9 mouse cellular contexts compared by ENCODE assay signal in genomic region chr1:84697136-84697535, GRCm38 (mm10). TPM values are rescaled to one million over a fixed set of nuclear protein-coding genes. Genes with fewer than 3 reads are reported as not detected.
DNase-seq lines count a peak whose midpoint lies in the region; ATAC-seq and TF ChIP-seq lines count a peak whose summit lies in the region.
"Had no signal": no experiment of that assay in that cellular context is flagged by ENCODE, and none has a peak within 500 bp of the region (broad histone marks: within the 10 kb centered on the region; RNA-seq: fewer than 3 reads in every experiment).

No protein-coding gene starts in this region.

- intact Hi-C loops in heart, adult 2 months (cut with DNase I): no loop called here
- intact Hi-C loops in heart, postnatal 25 days (cut with DNase I): no loop called here
- intact Hi-C loops in left cerebral cortex, postnatal 10 days (cut with DNase I): loop anchor here (5.0 to 10.0 kb wide), 7 partner anchors 72 to 970 kb away; no protein-coding TSS in a partner anchor

- no peak for DNase-seq in heart, adult 2 months
- no peak for DNase-seq in heart, postnatal 25 days (ENCODE audit: low spot score)
- peak; percentile 9 for DNase-seq in Muller cell, postnatal 12 days (ENCODE audit: inconsistent ontology term)
- peak; percentile 66 to 78 for DNase-seq in cerebellum, adult 2 months
- peak; percentile 66 to 75 for DNase-seq in left cerebral cortex, postnatal 10 days (ENCODE audit: extremely low spot score in 1 of 2, low spot score in 2 of 2)

- no peak overlapping the region for H3K4me3 ChIP-seq in heart, adult 2 months
- no peak overlapping the region for H3K4me3 ChIP-seq in cerebellum, adult 2 months (replicated peaks; ENCODE audit: insufficient read depth, low read depth, low read length)
- H3K4me3 ChIP-seq in neural tube, embryonic 13.5 days: no peak overlapping the region
- no peak overlapping the region for H3K4me3 ChIP-seq in heart, embryonic 12.5 days
- H3K4me3 ChIP-seq: limb, embryonic 13.5 days had no signal

- no peak for TF ChIP-seq POLR2A in heart, adult 2 months (IDR thresholded peaks at IDR 0.05; ENCODE audit: insufficient read depth, low read depth, low read length)
- TF ChIP-seq POLR2A in cerebellum, adult 2 months (IDR thresholded peaks at IDR 0.05; ENCODE audit: borderline replicate concordance, insufficient read depth, low read length): no peak

- 5% methylated on average over 2 of the region's 2 CpGs for WGBS in heart, adult 2 months
- 0% methylated on average over 2 of the region's 2 CpGs for WGBS in cerebellum, adult 2 months
- WGBS in neural tube, embryonic 13.5 days: 1% methylated on average over 2 of the region's 2 CpGs
- WGBS in heart, embryonic 12.5 days: 5% methylated on average over 2 of the region's 2 CpGs

- H3K9me3 ChIP-seq in neural tube, embryonic 13.5 days: no peaks in the 10 kb centered on the region
- 0 out of 2 replicates have a peak, but pooled peaks cover 2% of the 10 kb centered on the region for H3K9me3 ChIP-seq in heart, embryonic 12.5 days (replicated peaks)
- H3K9me3 ChIP-seq: limb, embryonic 13.5 days had no signal

- no peak for TF ChIP-seq EP300 in heart, adult 2 months (IDR thresholded peaks at IDR 0.05; ENCODE audit: insufficient read depth, low read depth, low read length)

- H3K27ac ChIP-seq in heart, adult 2 months: no peak overlapping the region
- H3K27ac ChIP-seq in cerebellum, adult 2 months (ENCODE audit: insufficient read depth, low read length): no peak overlapping the region
- no peak overlapping the region for H3K27ac ChIP-seq in neural tube, embryonic 13.5 days (replicated peaks)
- H3K27ac ChIP-seq in heart, embryonic 12.5 days (ENCODE audit: poor library complexity, severe bottlenecking): no peak overlapping the region
- H3K27ac ChIP-seq: limb, embryonic 13.5 days had no signal

- H3K4me2 ChIP-seq in neural tube, embryonic 13.5 days: 0 out of 2 replicates have a peak overlapping the region, but pooled peaks have one; percentile 78
- H3K4me2 ChIP-seq in heart, embryonic 12.5 days: no peak overlapping the region
- H3K4me2 ChIP-seq: limb, embryonic 13.5 days had no signal

- H3K9ac ChIP-seq in heart, adult 2 months (ENCODE audit: low read depth, low read length): no peak overlapping the region
- H3K9ac ChIP-seq in neural tube, embryonic 13.5 days: no peak overlapping the region
- H3K9ac ChIP-seq in heart, embryonic 12.5 days: no peak overlapping the region
- H3K9ac ChIP-seq: limb, embryonic 13.5 days had no signal

- no peaks in the 10 kb centered on the region for H3K36me3 ChIP-seq in heart, adult 2 months (ENCODE audit: control insufficient read depth, insufficient read depth, low read length)
- H3K36me3 ChIP-seq in neural tube, embryonic 13.5 days: no peaks in the 10 kb centered on the region
- no peaks in the 10 kb centered on the region for H3K36me3 ChIP-seq in heart, embryonic 12.5 days
- H3K36me3 ChIP-seq: limb, embryonic 13.5 days had no signal

- peaks cover 7% of the 10 kb centered on the region for H3K27me3 ChIP-seq in heart, adult 2 months (ENCODE audit: control insufficient read depth, insufficient read depth, low read length)
- no peaks in the 10 kb centered on the region for H3K27me3 ChIP-seq in cerebellum, adult 2 months (ENCODE audit: control insufficient read depth, insufficient read depth, low read length)
- no peaks in the 10 kb centered on the region for H3K27me3 ChIP-seq in neural tube, embryonic 13.5 days
- H3K27me3 ChIP-seq in heart, embryonic 12.5 days (replicated peaks): peaks cover 42% of the 10 kb centered on the region

- H3K4me1 ChIP-seq in heart, adult 2 months (ENCODE audit: control insufficient read depth, insufficient read depth, low read length): no peaks in the 10 kb centered on the region
- H3K4me1 ChIP-seq in cerebellum, adult 2 months (ENCODE audit: control insufficient read depth, insufficient read depth, low read length): no peaks in the 10 kb centered on the region
- H3K4me1 ChIP-seq in neural tube, embryonic 13.5 days (replicated peaks): peaks cover 28% of the 10 kb centered on the region
- peaks cover 9% of the 10 kb centered on the region for H3K4me1 ChIP-seq in heart, embryonic 12.5 days (replicated peaks)

- TF ChIP-seq CTCF in heart, adult 2 months (IDR thresholded peaks at IDR 0.05): peak; percentile 53
- TF ChIP-seq CTCF in cerebellum, adult 2 months (IDR thresholded peaks at IDR 0.05; ENCODE audit: borderline replicate concordance, insufficient read depth, low read depth, low read length): peak; percentile 72

- peak; percentile 68 for ATAC-seq in frontal cortex, adult (ENCODE audit: low TSS enrichment)
- 0 out of 2 replicates have a peak, but pooled peaks have one; percentile 2 for ATAC-seq in neural tube, embryonic 13.5 days (ENCODE audit: low read depth)
- ATAC-seq in heart, embryonic 12.5 days (ENCODE audit: insufficient number of reproducible peaks, low FRiP score): no peak

- no peaks in the 10 kb centered on the region for H3K79me2 ChIP-seq in heart, adult 2 months (replicated peaks; ENCODE audit: control insufficient read depth, insufficient read depth, low read length)

RNA-seq across cellular contexts. Expression of gene Dner, which starts 1.1 kb away (rescaled TPM):
- total RNA-seq in heart, adult 2 months (2021): under 1 TPM; 0.05 to 0.43 TPM
- 0.23 and 0.70 TPM in 2 replicates for polyA plus RNA-seq in heart, adult 2 months (2012; rRNA removed)
- total RNA-seq in heart, postnatal 25 days (2021): under 1 TPM in 1 of 2 experiments, not detected in 1; 0.13 TPM
- 277 and 324 TPM in 2 replicates for polyA plus RNA-seq in cerebellum, adult 2 months (2012; rRNA removed)
- total RNA-seq in left cerebral cortex, postnatal 10 days (2021): 100 to 1,000 TPM; 303 to 312 TPM
- 250 and 258 TPM in 2 replicates for polyA plus RNA-seq in neural tube, embryonic 13.5 days (2015; fragmentation: Nextera tagmentation; extraction: Ambion mirVana)
- 1.0 and 1.2 TPM in 2 replicates for polyA plus RNA-seq in heart, embryonic 12.5 days (2016; fragmentation: Nextera tagmentation; extraction: Ambion mirVana)

Comparison
In these comparisons a context has a peak if more than half of its experiments do, and no peak if none do; other contexts are left out.
1. DNase-seq: peak in Muller cell, postnatal 12 days (single experiment), cerebellum, adult 2 months (2 of 2) and left cerebral cortex, postnatal 10 days (2 of 2); none in heart, adult 2 months (0 of 2) and heart, postnatal 25 days (single experiment).
2. RNA of gene Dner, which starts 1.1 kb away (polyA plus RNA-seq): 277 to 324 TPM in cerebellum, adult 2 months and 250 to 258 TPM in neural tube, embryonic 13.5 days; 1.0 to 1.2 TPM in heart, embryonic 12.5 days and 0.23 to 0.70 TPM in heart, adult 2 months; every median in the first group is over 100 times any median in the second.